Mouse (Mus musculus): ENCODE measurements around the gene Cd209b. TPM values are rescaled to one million over a fixed set of nuclear protein-coding genes. Genes with fewer than 3 reads are reported as not detected.
A peak's percentile ranks its signal among the peaks of the same experiment; 100 is the strongest.

The Cd209b gene
- total RNA-seq (2014; fragmentation: Nextera tagmentation) (not detected in 2 replicates), total RNA-seq (2017) (0.05 and 0.12 TPM in 2 replicates), polyA plus RNA-seq (2012) (not detected in 2 replicates)

- no peak within 1 kb of the TSS for H3K4me3 ChIP-seq (ENCODE audit: low read depth, low read length)
- H3K27me3 ChIP-seq (ENCODE audit: insufficient read depth, low read length) = no peaks in the 10 kb centered on the region
- no peak for DNase-seq (ENCODE audit: low spot score)
- no peaks in the 10 kb centered on the region for H3K9me3 ChIP-seq (replicated peaks)
- TF ChIP-seq POLR2AphosphoS5 (IDR thresholded peaks at IDR 0.05; ENCODE audit: insufficient replicate concordance, low read depth, low read length) = no peak
- TF ChIP-seq GATA2 (IDR thresholded peaks at IDR 0.05; ENCODE audit: borderline replicate concordance, low read depth, low read length) = no peak
- TF ChIP-seq CTCF (IDR thresholded peaks at IDR 0.05; ENCODE audit: low read depth, low read length) = no peak
- TF ChIP-seq TAL1 (conservative IDR thresholded peaks at IDR 0.05; ENCODE audit: low read depth, low read length) = no peak
- TF ChIP-seq GATA1 (IDR thresholded peaks at IDR 0.05; ENCODE audit: borderline replicate concordance, low read length) = no peak
- H3K4me1 ChIP-seq (ENCODE audit: insufficient read depth, low read depth, low read length) = no peaks in the 10 kb centered on the region
- no peak for ATAC-seq (ENCODE audit: extremely low read depth, insufficient number of reproducible peaks, low FRiP score, poor library complexity, severe bottlenecking)
- H3K36me3 ChIP-seq (replicated peaks) = no peaks in the 10 kb centered on the region
Observed at GRCm38 (mm10) chr8:3926744-3927143, at the start of gene Cd209b. Gene Cd209b, minus strand, starts transcription at chr8:3926844.

- no peaks in the 10 kb centered on the region for H3K36me3 ChIP-seq (replicated peaks)
- no peaks in the 10 kb centered on the region for H3K9me3 ChIP-seq (replicated peaks)
- no peak for ATAC-seq (ENCODE audit: extremely low read depth, insufficient number of reproducible peaks, low FRiP score, poor library complexity, severe bottlenecking)
- no peaks in the 10 kb centered on the region for H3K4me1 ChIP-seq (ENCODE audit: insufficient read depth, low read depth, low read length)
- H3K4me3 ChIP-seq (ENCODE audit: low read depth, low read length) = no peak overlapping the region
- TF ChIP-seq POLR2AphosphoS5 (IDR thresholded peaks at IDR 0.05; ENCODE audit: insufficient replicate concordance, low read depth, low read length) = no peak
- no peaks in the 10 kb centered on the region for H3K27me3 ChIP-seq (ENCODE audit: insufficient read depth, low read length)
- DNase-seq (ENCODE audit: low spot score) = peak; percentile 2
Observed at GRCm38 (mm10) chr8:3956037-3956436, 29.4 kb upstream of the Cd209b start.

- Histone ChIP-seq H3K4me1 (ENCODE audit: insufficient read depth, low read depth, low read length) (no peaks in the 10 kb centered on the region), H3K4me3 (ENCODE audit: low read depth, low read length) (no peak within 1 kb of the TSS), H3K36me3 (replicated peaks) (no peaks in the 10 kb centered on the region), H3K9me3 (replicated peaks) (no peaks in the 10 kb centered on the region), H3K27me3 (ENCODE audit: insufficient read depth, low read length) (no peaks in the 10 kb centered on the region)
- TF ChIP-seq CTCF (IDR thresholded peaks at IDR 0.05; ENCODE audit: low read depth, low read length) (no peak), GATA2 (IDR thresholded peaks at IDR 0.05; ENCODE audit: borderline replicate concordance, low read depth, low read length) (no peak), GATA1 (IDR thresholded peaks at IDR 0.05; ENCODE audit: borderline replicate concordance, low read length) (no peak), POLR2AphosphoS5 (IDR thresholded peaks at IDR 0.05; ENCODE audit: insufficient replicate concordance, low read depth, low read length) (no peak), TAL1 (conservative IDR thresholded peaks at IDR 0.05; ENCODE audit: low read depth, low read length) (no peak)
- no peak for DNase-seq (ENCODE audit: low spot score)
- ATAC-seq (ENCODE audit: extremely low read depth, insufficient number of reproducible peaks, low FRiP score, poor library complexity, severe bottlenecking) = no peak
Observed at GRCm38 (mm10) chr8:3954646-3955045, 28.0 kb upstream of the Cd209b start, which contains the start of gene Cd209c. Gene Cd209c, minus strand, starts transcription at chr8:3954746.

- Histone ChIP-seq H3K4me1 (ENCODE audit: insufficient read depth, low read depth, low read length) (no peaks in the 10 kb centered on the region), H3K9me3 (replicated peaks) (peaks cover 8% of the 10 kb centered on the region), H3K36me3 (replicated peaks) (no peaks in the 10 kb centered on the region), H3K4me3 (ENCODE audit: low read depth, low read length) (no peak overlapping the region), H3K27me3 (ENCODE audit: insufficient read depth, low read length) (no peaks in the 10 kb centered on the region)
- DNase-seq (ENCODE audit: low spot score) (no peak), ATAC-seq (ENCODE audit: extremely low read depth, insufficient number of reproducible peaks, low FRiP score, poor library complexity, severe bottlenecking) (no peak)
- TF ChIP-seq CTCF (IDR thresholded peaks at IDR 0.05; ENCODE audit: low read depth, low read length) (no peak), GATA1 (IDR thresholded peaks at IDR 0.05; ENCODE audit: borderline replicate concordance, low read length) (no peak), POLR2AphosphoS5 (IDR thresholded peaks at IDR 0.05; ENCODE audit: insufficient replicate concordance, low read depth, low read length) (no peak), GATA2 (IDR thresholded peaks at IDR 0.05; ENCODE audit: borderline replicate concordance, low read depth, low read length) (no peak), TAL1 (conservative IDR thresholded peaks at IDR 0.05; ENCODE audit: low read depth, low read length) (no peak)
Observed at GRCm38 (mm10) chr8:3940023-3940422, 13.4 kb upstream of the Cd209b start.

GRCm38 (mm10) chr8:3878455-3878854 lies 48.2 kb downstream of the Cd209b start, which contains the start of gene Cd209d:
Gene Cd209d, minus strand, starts transcription at chr8:3878555.
- Histone ChIP-seq H3K4me1 (ENCODE audit: insufficient read depth, low read depth, low read length) (no peaks in the 10 kb centered on the region), H3K4me3 (ENCODE audit: low read depth, low read length) (no peak within 1 kb of the TSS), H3K36me3 (replicated peaks) (no peaks in the 10 kb centered on the region), H3K9me3 (replicated peaks) (no peaks in the 10 kb centered on the region), H3K27me3 (ENCODE audit: insufficient read depth, low read length) (no peaks in the 10 kb centered on the region)
- TF ChIP-seq GATA1 (IDR thresholded peaks at IDR 0.05; ENCODE audit: borderline replicate concordance, low read length) (no peak), CTCF (IDR thresholded peaks at IDR 0.05; ENCODE audit: low read depth, low read length) (no peak), POLR2AphosphoS5 (IDR thresholded peaks at IDR 0.05; ENCODE audit: insufficient replicate concordance, low read depth, low read length) (no peak), GATA2 (IDR thresholded peaks at IDR 0.05; ENCODE audit: borderline replicate concordance, low read depth, low read length) (no peak), TAL1 (conservative IDR thresholded peaks at IDR 0.05; ENCODE audit: low read depth, low read length) (no peak)
- no peak for ATAC-seq (ENCODE audit: extremely low read depth, insufficient number of reproducible peaks, low FRiP score, poor library complexity, severe bottlenecking)
- no peak for DNase-seq (ENCODE audit: low spot score)

GRCm38 (mm10) chr8:3876121-3876520 lies 50.5 kb downstream of the Cd209b start:
- Histone ChIP-seq H3K27me3 (ENCODE audit: insufficient read depth, low read length) (no peaks in the 10 kb centered on the region), H3K4me3 (ENCODE audit: low read depth, low read length) (no peak overlapping the region)

More at GRCm38 (mm10) chr8:3876121-3876520, 50.5 kb downstream of the Cd209b start:
- ATAC-seq (ENCODE audit: extremely low read depth, insufficient number of reproducible peaks, low FRiP score, poor library complexity, severe bottlenecking) = no peak
- TF ChIP-seq GATA2 (IDR thresholded peaks at IDR 0.05; ENCODE audit: borderline replicate concordance, low read depth, low read length) (no peak), TAL1 (conservative IDR thresholded peaks at IDR 0.05; ENCODE audit: low read depth, low read length) (no peak), GATA1 (IDR thresholded peaks at IDR 0.05; ENCODE audit: borderline replicate concordance, low read length) (no peak), CTCF (IDR thresholded peaks at IDR 0.05; ENCODE audit: low read depth, low read length) (no peak), POLR2AphosphoS5 (IDR thresholded peaks at IDR 0.05; ENCODE audit: insufficient replicate concordance, low read depth, low read length) (no peak)
- H3K4me1 ChIP-seq (ENCODE audit: insufficient read depth, low read depth, low read length) = no peaks in the 10 kb centered on the region
- H3K9me3 ChIP-seq (replicated peaks) = no peaks in the 10 kb centered on the region
- no peaks in the 10 kb centered on the region for H3K36me3 ChIP-seq (replicated peaks)
- DNase-seq (ENCODE audit: low spot score) = no peak

Other genes starting within 250 kb of the Cd209b start
- gene Fcer2a, start 232.7 kb downstream of the Cd209b start, total RNA-seq (2014; fragmentation: Nextera tagmentation) = not detected in 2 replicates
- gene Fcer2a, start 232.7 kb downstream of the Cd209b start, total RNA-seq (2017) = 0.06 TPM in 1 of 2 replicates, not detected in the other
- not detected in 2 replicates for gene Fcer2a, start 232.7 kb downstream of the Cd209b start, polyA plus RNA-seq (2012)
- not detected in 2 replicates for gene Clec4g, start 206.2 kb downstream of the Cd209b start, total RNA-seq (2014; fragmentation: Nextera tagmentation)
- gene Clec4g, start 206.2 kb downstream of the Cd209b start, total RNA-seq (2017) = 0.11 TPM in 1 of 2 replicates, not detected in the other
- not detected in 2 replicates for gene Clec4g, start 206.2 kb downstream of the Cd209b start, polyA plus RNA-seq (2012)
- not detected in 2 replicates for gene Cd209a, start 177.9 kb downstream of the Cd209b start, total RNA-seq (2014; fragmentation: Nextera tagmentation)
- 0.17 TPM in 1 of 2 replicates, not detected in the other for gene Cd209a, start 177.9 kb downstream of the Cd209b start, total RNA-seq (2017)
- not detected in 2 replicates for gene Cd209a, start 177.9 kb downstream of the Cd209b start, polyA plus RNA-seq (2012)
- gene Cd209e, start 72.5 kb downstream of the Cd209b start, total RNA-seq (2014; fragmentation: Nextera tagmentation) = not detected in 2 replicates
- not detected in 2 replicates for gene Cd209e, start 72.5 kb downstream of the Cd209b start, total RNA-seq (2017)
- not detected in 2 replicates for gene Cd209e, start 72.5 kb downstream of the Cd209b start, polyA plus RNA-seq (2012)
- not detected in 2 replicates for gene Cd209d, start 48.3 kb downstream of the Cd209b start, total RNA-seq (2014; fragmentation: Nextera tagmentation)
- gene Cd209d, start 48.3 kb downstream of the Cd209b start, total RNA-seq (2017) = not detected in 2 replicates
- gene Cd209d, start 48.3 kb downstream of the Cd209b start, polyA plus RNA-seq (2012) = not detected in 2 replicates
- gene Cd209c, start 27.9 kb upstream of the Cd209b start, total RNA-seq (2014; fragmentation: Nextera tagmentation) = not detected in 2 replicates
- gene Cd209c, start 27.9 kb upstream of the Cd209b start, total RNA-seq (2017) = 0.35 and 0.71 TPM in 2 replicates
- not detected in 2 replicates for gene Cd209c, start 27.9 kb upstream of the Cd209b start, polyA plus RNA-seq (2012)
- gene Cd209f, start 179.0 kb upstream of the Cd209b start, total RNA-seq (2014; fragmentation: Nextera tagmentation) = not detected in 2 replicates
- 0.38 TPM in 1 of 2 replicates, not detected in the other for gene Cd209f, start 179.0 kb upstream of the Cd209b start, total RNA-seq (2017)
- 0.04 TPM in 1 of 2 replicates, not detected in the other for gene Cd209f, start 179.0 kb upstream of the Cd209b start, polyA plus RNA-seq (2012)
- not detected in 2 replicates for gene Cd209g, start 207.3 kb upstream of the Cd209b start, total RNA-seq (2014; fragmentation: Nextera tagmentation)
- gene Cd209g, start 207.3 kb upstream of the Cd209b start, total RNA-seq (2017) = 0.05 and 0.06 TPM in 2 replicates
- gene Cd209g, start 207.3 kb upstream of the Cd209b start, polyA plus RNA-seq (2012) = not detected in 2 replicates
- 12.7 and 12.8 TPM in 2 replicates for gene Evi5l, start 239.7 kb upstream of the Cd209b start, total RNA-seq (2014; fragmentation: Nextera tagmentation)
- gene Evi5l, start 239.7 kb upstream of the Cd209b start, total RNA-seq (2017) = 8.5 and 13.1 TPM in 2 replicates
- 9.7 and 11.5 TPM in 2 replicates for gene Evi5l, start 239.7 kb upstream of the Cd209b start, polyA plus RNA-seq (2012)